Comparison of ENCODE assay signal across 36 mouse cellular contexts in the genomic region with DNA sequence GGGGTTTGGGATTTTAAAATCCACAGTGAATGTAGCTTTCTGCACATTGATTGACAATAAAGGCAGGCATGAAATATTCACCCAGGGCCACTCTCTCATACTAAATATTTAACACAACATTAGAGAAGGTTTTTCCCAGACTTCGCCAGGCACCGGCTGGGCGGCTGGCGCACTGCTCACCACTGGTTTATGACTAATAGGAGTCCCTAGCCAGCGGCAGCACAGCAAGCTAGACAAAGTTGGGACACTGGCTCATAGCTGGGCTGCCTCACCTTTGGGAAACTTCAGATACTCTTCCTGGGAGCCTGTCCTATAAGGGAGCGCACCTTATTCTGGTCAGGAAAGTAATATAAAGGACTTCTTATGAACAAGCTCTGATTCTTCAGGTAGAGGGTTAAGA. TPM values are rescaled to one million over a fixed set of nuclear protein-coding genes. Genes with fewer than 3 reads are reported as not detected.
DNase-seq lines count a peak whose midpoint lies in the region; ATAC-seq and TF ChIP-seq lines count a peak whose summit lies in the region.
"Had no signal": no experiment of that assay in that cellular context is flagged by ENCODE, and none has a peak within 500 bp of the region (broad histone marks: within the 10 kb centered on the region; RNA-seq: fewer than 3 reads in every experiment).

No protein-coding gene starts in this region.

- no peak for ATAC-seq in limb, embryonic 15.5 days (ENCODE audit: insufficient number of reproducible peaks, low FRiP score, low TSS enrichment, low read depth)
- ATAC-seq in monocyte, adult 5-6 weeks (replicated peaks; ENCODE audit: insufficient number of reproducible peaks, low FRiP score, low TSS enrichment, poor library complexity, severe bottlenecking): no peak
- ATAC-seq: forebrain, embryonic 15.5 days; intestine, embryonic 15.5 days; midbrain, embryonic 13.5 days; Patski had no signal

- intact Hi-C loops in gastrocnemius, postnatal 14 days (cut with DNase I; ENCODE audit: low total_unique reads): no loop called here
- intact Hi-C loops in heart, postnatal 25 days (cut with DNase I): loop anchor here (10.0 kb wide), 1 partner anchor 259 kb away; no protein-coding TSS in a partner anchor

- H3K9me3 ChIP-seq in limb, embryonic 15.5 days: no peaks in the 10 kb centered on the region
- H3K9me3 ChIP-seq: embryonic facial prominence, embryonic 10.5 days; forebrain, embryonic 15.5 days; G1E; heart, embryonic 10.5 days; hindbrain, embryonic 15.5 days; intestine, embryonic 15.5 days; liver, embryonic 15.5 days; lung, embryonic 15.5 days; megakaryocyte, embryonic 14.5 days; midbrain, embryonic 13.5 days had no signal

- H3K9ac ChIP-seq in limb, embryonic 15.5 days: no peak overlapping the region
- H3K9ac ChIP-seq: forebrain, embryonic 15.5 days; hindbrain, embryonic 15.5 days; intestine, embryonic 15.5 days; liver, embryonic 15.5 days; lung, embryonic 15.5 days; midbrain, embryonic 13.5 days had no signal

- peak; percentile 48 for DNase-seq in gastrocnemius, postnatal 14 days
- no peak for DNase-seq in gastrocnemius, postnatal 10 days
- DNase-seq in kidney, postnatal 10 days: peak; percentile 19
- no peak for DNase-seq in kidney, adult 2 months
- no peak for DNase-seq in heart, postnatal 25 days (ENCODE audit: low spot score)
- DNase-seq in layer of hippocampus, postnatal 10 days (ENCODE audit: low spot score in 2 of 2): no peak
- DNase-seq: adrenal gland, postnatal 36 days; cerebellum, adult 9-11 months; kidney, postnatal 36 days; layer of hippocampus, adult 9-11 months; lung, postnatal 36 days; right cerebral cortex, postnatal 14 days; thymus, adult 2 months had no signal

- no peaks in the 10 kb centered on the region for H3K36me3 ChIP-seq in kidney, adult 2 months (ENCODE audit: control insufficient read depth, insufficient read depth, low read length)
- no peaks in the 10 kb centered on the region for H3K36me3 ChIP-seq in limb, embryonic 15.5 days
- H3K36me3 ChIP-seq: embryonic facial prominence, embryonic 10.5 days; forebrain, embryonic 15.5 days; G1E; heart, embryonic 10.5 days; hindbrain, embryonic 15.5 days; intestine, embryonic 15.5 days; liver, embryonic 15.5 days; lung, embryonic 15.5 days; midbrain, embryonic 13.5 days had no signal

- peak overlapping the region; percentile 43; the same call in 1 of the 2 replicates for H3K4me2 ChIP-seq in limb, embryonic 15.5 days
- H3K4me2 ChIP-seq: forebrain, embryonic 15.5 days; hindbrain, embryonic 15.5 days; intestine, embryonic 15.5 days; liver, embryonic 15.5 days; lung, embryonic 15.5 days; midbrain, embryonic 13.5 days had no signal

- no peak overlapping the region for H3K27ac ChIP-seq in kidney, adult 2 months (ENCODE audit: insufficient read depth, low read depth, low read length)
- H3K27ac ChIP-seq in limb, embryonic 15.5 days: no peak overlapping the region
- H3K27ac ChIP-seq: embryonic facial prominence, embryonic 10.5 days; forebrain, embryonic 15.5 days; heart, embryonic 10.5 days; hindbrain, embryonic 15.5 days; intestine, embryonic 15.5 days; left cerebral cortex, adult 2 months; liver, embryonic 15.5 days; lung, embryonic 15.5 days; midbrain, embryonic 13.5 days; stomach, postnatal 0 days had no signal

- H3K4me1 ChIP-seq in kidney, adult 2 months (ENCODE audit: control insufficient read depth, insufficient read depth, low read length): no peaks in the 10 kb centered on the region
- peaks cover 19% of the 10 kb centered on the region for H3K4me1 ChIP-seq in limb, embryonic 15.5 days
- H3K4me1 ChIP-seq: forebrain, embryonic 15.5 days; hindbrain, embryonic 15.5 days; intestine, embryonic 15.5 days; liver, embryonic 15.5 days; lung, embryonic 15.5 days; midbrain, embryonic 13.5 days had no signal

- peaks cover 12% of the 10 kb centered on the region for H3K27me3 ChIP-seq in kidney, adult 2 months (replicated peaks; ENCODE audit: control insufficient read depth, insufficient read depth, low read length)
- peaks cover 89% of the 10 kb centered on the region for H3K27me3 ChIP-seq in limb, embryonic 15.5 days

- WGBS in kidney, adult 2 months: 65% methylated on average over 6 of the region's 6 CpGs
- 11% methylated on average over 6 of the region's 6 CpGs for WGBS in limb, embryonic 15.5 days

- TF ChIP-seq POLR2A in kidney, adult 2 months (IDR thresholded peaks at IDR 0.05; ENCODE audit: low read depth, low read length): no peak

- no peak overlapping the region for H3K4me3 ChIP-seq in kidney, adult 2 months (ENCODE audit: insufficient read depth, low read depth, low read length)
- peak overlapping the region; percentile 45; the same call in 1 of the 2 replicates for H3K4me3 ChIP-seq in limb, embryonic 15.5 days
- H3K4me3 ChIP-seq: embryonic facial prominence, embryonic 10.5 days; forebrain, embryonic 15.5 days; heart, embryonic 10.5 days; hindbrain, embryonic 15.5 days; intestine, embryonic 15.5 days; left cerebral cortex, adult 2 months; liver, embryonic 15.5 days; lung, embryonic 15.5 days; megakaryocyte, embryonic 14.5 days; midbrain, embryonic 13.5 days had no signal

- no peak for TF ChIP-seq CTCF in kidney, adult 2 months (conservative IDR thresholded peaks at IDR 0.05; ENCODE audit: insufficient read depth, insufficient read length, low read depth, low read length)

RNA-seq across cellular contexts. Expression of gene Hoxc11, which starts 0.7 kb away (rescaled TPM):
- total RNA-seq in gastrocnemius, postnatal 14 days (2021): 1 to 10 TPM; 6.6 to 9.1 TPM
- 1 to 10 TPM; 8.4 to 9.6 TPM for total RNA-seq in gastrocnemius, postnatal 10 days (2021)
- 0.25 and 0.30 TPM in 2 replicates for polyA plus RNA-seq in kidney, adult 2 months (2012; rRNA removed)
- 1.5 and 1.7 TPM in 2 replicates for polyA plus RNA-seq in limb, embryonic 15.5 days (2015; fragmentation: Nextera tagmentation; extraction: Ambion mirVana)
- total RNA-seq in heart, postnatal 25 days (2021): not detected
- total RNA-seq in layer of hippocampus, postnatal 10 days (2021): not detected
- total RNA-seq in monocyte, adult 5-6 weeks (2017): not detected in 3 replicates
- total RNA-seq: adrenal gland, adult 18-20 months; adrenal gland, postnatal 36 days; CH12.LX; granulocyte monocyte progenitor cell, adult 5-6 weeks; hematopoietic stem cell, adult 5-6 weeks; left cerebral cortex, adult 2 months; left cerebral cortex, postnatal 36 days had no signal
- polyA plus RNA-seq: cortical plate, adult 2 months; embryonic facial prominence, embryonic 10.5 days; forebrain, embryonic 15.5 days; G1E; heart, embryonic 10.5 days; heart, embryonic 16.5 days; hindbrain, embryonic 15.5 days; intestine, embryonic 15.5 days; liver, embryonic 15.5 days; lung, embryonic 15.5 days; midbrain, embryonic 13.5 days; Patski; stomach, postnatal 0 days had no signal

RNA-seq across cellular contexts. Expression of gene Hoxc10, which starts 13.0 kb away (rescaled TPM):
- 10 to 100 TPM; 47.9 to 48.0 TPM for total RNA-seq in gastrocnemius, postnatal 14 days (2021)
- 10 to 100 TPM; 50.7 to 51.2 TPM for total RNA-seq in gastrocnemius, postnatal 10 days (2021)
- polyA plus RNA-seq in kidney, adult 2 months (2012; rRNA removed): 16.4 and 16.7 TPM in 2 replicates
- 5.6 and 6.0 TPM in 2 replicates for polyA plus RNA-seq in limb, embryonic 15.5 days (2015; fragmentation: Nextera tagmentation; extraction: Ambion mirVana)
- total RNA-seq in heart, postnatal 25 days (2021): not detected
- total RNA-seq in layer of hippocampus, postnatal 10 days (2021): not detected
- total RNA-seq in monocyte, adult 5-6 weeks (2017): not detected in 3 replicates
- total RNA-seq: CH12.LX; granulocyte monocyte progenitor cell, adult 5-6 weeks; hematopoietic stem cell, adult 5-6 weeks; left cerebral cortex, adult 2 months; left cerebral cortex, postnatal 36 days had no signal
- polyA plus RNA-seq: cortical plate, adult 2 months; embryonic facial prominence, embryonic 10.5 days; forebrain, embryonic 15.5 days; heart, embryonic 16.5 days; hindbrain, embryonic 15.5 days; liver, embryonic 15.5 days; lung, embryonic 15.5 days; midbrain, embryonic 13.5 days; stomach, postnatal 0 days had no signal

RNA-seq across cellular contexts. Expression of gene Hoxc5, which starts 13.7 kb away (rescaled TPM):
- 1 to 10 TPM; 1.4 to 1.8 TPM for total RNA-seq in gastrocnemius, postnatal 14 days (2021)
- 1 to 10 TPM; 2.1 to 3.6 TPM for total RNA-seq in gastrocnemius, postnatal 10 days (2021)
- polyA plus RNA-seq in kidney, adult 2 months (2012; rRNA removed): 4.0 and 4.1 TPM in 2 replicates
- polyA plus RNA-seq in limb, embryonic 15.5 days (2015; fragmentation: Nextera tagmentation; extraction: Ambion mirVana): 2.3 TPM in 2 replicates
- total RNA-seq in heart, postnatal 25 days (2021): not detected
- not detected for total RNA-seq in layer of hippocampus, postnatal 10 days (2021)
- total RNA-seq in monocyte, adult 5-6 weeks (2017): not detected in 3 replicates
- total RNA-seq: granulocyte monocyte progenitor cell, adult 5-6 weeks; hematopoietic stem cell, adult 5-6 weeks; left cerebral cortex, adult 2 months; left cerebral cortex, postnatal 36 days had no signal
- polyA plus RNA-seq: cortical plate, adult 2 months; forebrain, embryonic 15.5 days had no signal

RNA-seq across cellular contexts. Expression of gene Hoxc12, which starts 17.0 kb away (rescaled TPM):
- under 1 TPM in 1 of 2 experiments, not detected in 1; 0.22 TPM for total RNA-seq in gastrocnemius, postnatal 14 days (2021)
- not detected for total RNA-seq in gastrocnemius, postnatal 10 days (2021)
- not detected in 2 replicates for polyA plus RNA-seq in kidney, adult 2 months (2012; rRNA removed)
- polyA plus RNA-seq in limb, embryonic 15.5 days (2015; fragmentation: Nextera tagmentation; extraction: Ambion mirVana): 3.9 TPM in 2 replicates
- total RNA-seq in heart, postnatal 25 days (2021): not detected
- not detected for total RNA-seq in layer of hippocampus, postnatal 10 days (2021)
- not detected in 3 replicates for total RNA-seq in monocyte, adult 5-6 weeks (2017)
- total RNA-seq: adrenal gland, adult 18-20 months; adrenal gland, postnatal 36 days; CH12.LX; G1E; granulocyte monocyte progenitor cell, adult 5-6 weeks; hematopoietic stem cell, adult 5-6 weeks; left cerebral cortex, adult 2 months; left cerebral cortex, postnatal 36 days had no signal
- polyA plus RNA-seq: cortical plate, adult 2 months; embryonic facial prominence, embryonic 10.5 days; forebrain, embryonic 15.5 days; G1E; heart, embryonic 10.5 days; heart, embryonic 16.5 days; hindbrain, embryonic 15.5 days; intestine, embryonic 15.5 days; liver, embryonic 15.5 days; lung, embryonic 15.5 days; midbrain, embryonic 13.5 days; Patski; stomach, postnatal 0 days; thymus, adult 2 months; urinary bladder, adult 2 months had no signal

RNA-seq across cellular contexts. Expression of gene Hoxc9, which starts 22.7 kb away (rescaled TPM):
- total RNA-seq in gastrocnemius, postnatal 14 days (2021): 1 to 10 TPM; 5.7 to 5.8 TPM
- total RNA-seq in gastrocnemius, postnatal 10 days (2021): 1 to 10 TPM; 6.5 to 8.2 TPM
- 5.5 and 7.3 TPM in 2 replicates for polyA plus RNA-seq in kidney, adult 2 months (2012; rRNA removed)
- polyA plus RNA-seq in limb, embryonic 15.5 days (2015; fragmentation: Nextera tagmentation; extraction: Ambion mirVana): 0.93 and 1.3 TPM in 2 replicates
- total RNA-seq in heart, postnatal 25 days (2021): not detected
- total RNA-seq in layer of hippocampus, postnatal 10 days (2021): not detected
- not detected in 3 replicates for total RNA-seq in monocyte, adult 5-6 weeks (2017)
- total RNA-seq: granulocyte monocyte progenitor cell, adult 5-6 weeks; hematopoietic stem cell, adult 5-6 weeks; left cerebral cortex, adult 2 months; left cerebral cortex, postnatal 36 days had no signal
- polyA plus RNA-seq: cortical plate, adult 2 months; embryonic facial prominence, embryonic 10.5 days; forebrain, embryonic 15.5 days; heart, embryonic 16.5 days; liver, embryonic 15.5 days; lung, embryonic 15.5 days; midbrain, embryonic 13.5 days; stomach, postnatal 0 days had no signal

Comparison
In these comparisons a context has a peak if more than half of its experiments do, and no peak if none do; other contexts are left out.
1. DNase-seq: peak in gastrocnemius, postnatal 14 days (single experiment) and kidney, postnatal 10 days (single experiment); none in gastrocnemius, postnatal 10 days (single experiment), kidney, adult 2 months (single experiment), heart, postnatal 25 days (single experiment) and layer of hippocampus, postnatal 10 days (0 of 2).
2. RNA of gene Hoxc10, which starts 13.0 kb away (total RNA-seq): 50.7 to 51.2 TPM in gastrocnemius, postnatal 10 days and 47.9 to 48.0 TPM in gastrocnemius, postnatal 14 days; not detected in layer of hippocampus, postnatal 10 days, not detected in heart, postnatal 25 days and not detected in monocyte, adult 5-6 weeks; every median in the first group is over 10 times any median in the second.